ENCODE assay signal across 32 mouse cellular contexts in genomic region chr8:116241146-116241986, GRCm38 (mm10).
DNase-seq lines count a peak whose midpoint lies in the region; ATAC-seq and TF ChIP-seq lines count a peak whose summit lies in the region.
"Had no signal": no experiment of that assay in that cellular context is flagged by ENCODE, and none has a peak within 500 bp of the region (broad histone marks: within the 10 kb centered on the region; RNA-seq: fewer than 3 reads in every experiment).

No protein-coding gene starts in this region.

- DNase-seq in heart, adult 11 months = peak; percentile 55
- DNase-seq in brain, embryonic 14.5 days (ENCODE audit: low read depth) = peak; percentile 64
- peak; percentile 33 for DNase-seq in forelimb bud, embryonic 11.5 days (ENCODE audit: low read depth, low spot score)
- peak; percentile 76 for DNase-seq in retina, embryonic 14.5 days (ENCODE audit: low spot score)
- no peak for DNase-seq in thymus, postnatal 36 days
- DNase-seq in cerebellum, adult 9-10 months = no peak
- DNase-seq: adrenal gland, adult 2 months; adrenal gland, postnatal 36 days; cerebellum, adult 2 months; cerebellum, postnatal 25 days; gastrocnemius, adult 2 months; gastrocnemius, postnatal 36 days; heart, adult 2 months; heart, postnatal 10 days; kidney, adult 18-20 months; liver, embryonic 13.5 days; lung, adult 18-20 months; lung, postnatal 4 days; right cerebral cortex, postnatal 14 days had no signal

- no peak overlapping the region for H3K27ac ChIP-seq in heart, embryonic 12.5 days (ENCODE audit: poor library complexity, severe bottlenecking)
- H3K27ac ChIP-seq: embryonic facial prominence, embryonic 12.5 days; forebrain, embryonic 15.5 days; gastrocnemius, adult 2 months; heart, adult 2 months; heart, embryonic 13.5 days; hindbrain, embryonic 15.5 days; kidney, embryonic 15.5 days; limb, embryonic 15.5 days; liver, embryonic 13.5 days; midbrain, embryonic 15.5 days had no signal

- ATAC-seq in heart, embryonic 12.5 days (ENCODE audit: insufficient number of reproducible peaks, low FRiP score) = no peak
- ATAC-seq: activated CD4-positive, CD25-positive, alpha-beta regulatory T cell, adult 4 months; CD4-positive, CD25-positive, alpha-beta regulatory T cell, adult 4 months; forebrain, embryonic 15.5 days; lung, postnatal 0 days; midbrain, embryonic 15.5 days had no signal

- no peak overlapping the region for H3K4me2 ChIP-seq in heart, embryonic 12.5 days
- H3K4me2 ChIP-seq: embryonic facial prominence, embryonic 12.5 days; forebrain, embryonic 15.5 days; heart, embryonic 13.5 days; hindbrain, embryonic 15.5 days; kidney, embryonic 15.5 days; limb, embryonic 15.5 days; liver, embryonic 13.5 days; midbrain, embryonic 15.5 days had no signal

- WGBS in heart, embryonic 12.5 days = 80% methylated on average over 11 of the region's 11 CpGs

- no peaks in the 10 kb centered on the region for H3K9me3 ChIP-seq in heart, embryonic 12.5 days (replicated peaks)
- H3K9me3 ChIP-seq: embryonic facial prominence, embryonic 12.5 days; forebrain, embryonic 15.5 days; heart, embryonic 13.5 days; hindbrain, embryonic 15.5 days; kidney, embryonic 15.5 days; limb, embryonic 15.5 days; liver, embryonic 13.5 days; midbrain, embryonic 15.5 days had no signal

- peaks cover 5% of the 10 kb centered on the region; the same call in 1 of the 2 replicates for H3K4me1 ChIP-seq in heart, embryonic 12.5 days (replicated peaks)
- H3K4me1 ChIP-seq: heart, embryonic 13.5 days; liver, embryonic 13.5 days; megakaryocyte, embryonic 14.5 days; midbrain, embryonic 15.5 days had no signal

- no peak overlapping the region for H3K9ac ChIP-seq in heart, embryonic 12.5 days
- H3K9ac ChIP-seq: embryonic facial prominence, embryonic 12.5 days; forebrain, embryonic 15.5 days; heart, embryonic 13.5 days; hindbrain, embryonic 15.5 days; kidney, embryonic 15.5 days; limb, embryonic 15.5 days; liver, embryonic 13.5 days; midbrain, embryonic 15.5 days had no signal

- no peaks in the 10 kb centered on the region for H3K36me3 ChIP-seq in heart, embryonic 12.5 days
- H3K36me3 ChIP-seq: embryonic facial prominence, embryonic 12.5 days; forebrain, embryonic 15.5 days; heart, embryonic 13.5 days; hindbrain, embryonic 15.5 days; kidney, embryonic 15.5 days; limb, embryonic 15.5 days; liver, embryonic 13.5 days; midbrain, embryonic 15.5 days had no signal

- no peaks in the 10 kb centered on the region for H3K27me3 ChIP-seq in heart, embryonic 12.5 days (replicated peaks)
- H3K27me3 ChIP-seq: embryonic facial prominence, embryonic 12.5 days; heart, embryonic 13.5 days; liver, embryonic 13.5 days; megakaryocyte, embryonic 14.5 days; midbrain, embryonic 15.5 days had no signal

- no peak overlapping the region for H3K4me3 ChIP-seq in heart, embryonic 12.5 days
- H3K4me3 ChIP-seq: embryonic facial prominence, embryonic 12.5 days; erythroblast, embryonic 14.5 days; forebrain, embryonic 15.5 days; gastrocnemius, adult 2 months; heart, adult 2 months; heart, embryonic 13.5 days; hindbrain, embryonic 15.5 days; kidney, embryonic 15.5 days; limb, embryonic 15.5 days; liver, embryonic 13.5 days; megakaryocyte, embryonic 14.5 days; midbrain, embryonic 15.5 days had no signal

- TF ChIP-seq CTCF in brain, embryonic 14.5 days (IDR thresholded peaks at IDR 0.05; ENCODE audit: borderline replicate concordance, extremely low read depth, insufficient read depth, insufficient read length) = no peak

- TF ChIP-seq POLR2A in brain, embryonic 14.5 days (IDR thresholded peaks at IDR 0.05; ENCODE audit: borderline replicate concordance, extremely low read depth, insufficient read depth, insufficient read length, poor library complexity, severe bottlenecking) = no peak

Comparison
In these comparisons a context has a peak if more than half of its experiments do, and no peak if none do; other contexts are left out.
1. DNase-seq: peak in heart, adult 11 months (single experiment), brain, embryonic 14.5 days (single experiment), forelimb bud, embryonic 11.5 days (single experiment) and retina, embryonic 14.5 days (single experiment); none in thymus, postnatal 36 days (0 of 2) and cerebellum, adult 9-10 months (single experiment).